Mouse (Mus musculus): ENCODE data around the gene Hoxb7. TPM values are rescaled to one million over a fixed set of nuclear protein-coding genes. Genes with fewer than 3 reads are reported as not detected.

Hoxb7 gene
- polyA plus RNA-seq (2015; fragmentation: Nextera tagmentation; extraction: Ambion mirVana) = 2.0 and 2.2 TPM in 2 replicates

- H3K9ac ChIP-seq = no peak within 1 kb of the TSS
- H3K27me3 ChIP-seq = peaks cover 98% of the 10 kb centered on the region
- no peaks in the 10 kb centered on the region for H3K9me3 ChIP-seq
- H3K4me1 ChIP-seq = peaks cover 19% of the 10 kb centered on the region
- no peak for ATAC-seq (ENCODE audit: low FRiP score, low read depth)
- WGBS = under 1% methylated on average over 43 of the region's 43 CpGs
- no peaks in the 10 kb centered on the region for H3K36me3 ChIP-seq
- peak within 1 kb of the TSS; percentile 36 for H3K4me3 ChIP-seq
- H3K27ac ChIP-seq = no peak within 1 kb of the TSS; the same call in 1 of the 2 replicates
- H3K4me2 ChIP-seq (replicated peaks) = peak within 1 kb of the TSS; percentile 55
Measured at GRCm38 (mm10) chr11:96285771-96286738, at the start of gene Hoxb7. Gene Hoxb7, plus strand, starts transcription at chr11:96286623.

GRCm38 (mm10) chr11:96240211-96240610, 46.2 kb upstream of the Hoxb7 start:
- Histone ChIP-seq H3K9ac (no peak overlapping the region), H3K27ac (no peak overlapping the region), H3K27me3 (peaks cover 42% of the 10 kb centered on the region), H3K4me3 (no peak overlapping the region), H3K9me3 (no peaks in the 10 kb centered on the region), H3K4me2 (replicated peaks) (peak overlapping the region; percentile 32; the same call in 1 of the 2 replicates), H3K36me3 (no peaks in the 10 kb centered on the region), H3K4me1 (no peaks in the 10 kb centered on the region)
- WGBS = 2% methylated on average over 7 of the region's 7 CpGs
- ATAC-seq (ENCODE audit: low FRiP score, low read depth) = no peak

DNA sequence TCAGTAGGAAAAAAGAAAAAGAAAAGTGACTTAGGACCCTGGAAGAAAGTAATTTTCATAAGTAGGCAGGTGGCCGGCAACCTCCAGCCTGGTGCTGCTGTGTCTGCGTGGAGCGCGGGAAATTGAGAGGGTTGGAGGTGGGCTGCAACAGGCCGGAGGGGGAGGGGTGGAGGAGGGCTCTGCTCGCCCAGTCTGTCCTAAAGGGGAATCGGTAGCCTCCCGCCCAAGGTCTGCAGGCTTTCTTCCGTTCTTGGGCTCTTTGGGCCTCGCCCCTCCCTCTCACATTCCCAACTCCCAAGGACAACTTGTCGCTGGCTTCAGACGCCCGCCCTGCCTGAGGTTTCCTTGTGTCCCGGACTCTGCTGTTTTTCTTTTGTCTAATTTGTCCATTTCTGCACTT, 35.5 kb upstream of the Hoxb7 start:
- H3K4me2 ChIP-seq (replicated peaks) = peak overlapping the region; percentile 53
- H3K27ac ChIP-seq = no peak overlapping the region
- WGBS = 1% methylated on average over 14 of the region's 14 CpGs
- no peak overlapping the region; the same call in 1 of the 2 replicates for H3K9ac ChIP-seq
- no peaks in the 10 kb centered on the region for H3K36me3 ChIP-seq
- peak overlapping the region; percentile 42 for H3K4me3 ChIP-seq
- H3K9me3 ChIP-seq = no peaks in the 10 kb centered on the region
- peaks cover 16% of the 10 kb centered on the region; the same call in 1 of the 2 replicates for H3K4me1 ChIP-seq
- no peak for ATAC-seq (ENCODE audit: low FRiP score, low read depth)
- peaks cover 84% of the 10 kb centered on the region for H3K27me3 ChIP-seq

- ATAC-seq (ENCODE audit: low FRiP score, low read depth) = no peak
- H3K4me2 ChIP-seq (replicated peaks) = peak overlapping the region; percentile 53
- WGBS = under 1% methylated on average over 42 of the region's 46 CpGs
Measured at GRCm38 (mm10) chr11:96251480-96252031, 34.9 kb upstream of the Hoxb7 start.

DNA sequence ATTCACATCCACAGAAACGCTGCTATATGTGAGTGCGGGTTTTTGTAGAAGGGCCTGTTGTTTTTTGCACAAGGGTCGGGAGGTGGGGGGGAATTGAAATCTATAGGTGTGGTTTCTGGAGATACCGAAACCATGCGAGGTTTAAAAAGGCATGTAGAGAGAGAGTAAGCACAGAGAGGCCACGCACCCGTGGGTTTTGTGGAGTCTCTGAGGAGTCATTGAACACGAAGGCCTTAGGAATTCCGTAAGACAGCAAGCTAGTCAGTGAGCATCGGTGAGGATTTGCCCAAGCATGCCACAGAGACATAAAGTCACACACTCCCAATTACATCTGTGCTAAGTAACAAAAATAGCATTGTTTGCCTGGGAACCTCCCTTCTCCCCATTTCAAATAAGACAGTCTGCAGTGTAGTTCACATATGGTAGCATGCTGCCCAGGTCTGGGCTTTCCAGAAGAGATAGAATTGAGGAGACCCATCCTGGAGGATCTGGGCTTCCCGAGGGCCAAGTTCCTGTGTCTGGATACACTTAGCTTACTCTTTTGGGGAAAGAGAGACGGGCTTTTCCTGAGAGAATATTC, 33.8 kb upstream of the Hoxb7 start:
- Histone ChIP-seq H3K4me1 (peaks cover 16% of the 10 kb centered on the region; the same call in 1 of the 2 replicates), H3K27me3 (peaks cover 93% of the 10 kb centered on the region), H3K9me3 (no peaks in the 10 kb centered on the region), H3K27ac (no peak overlapping the region), H3K4me3 (peak overlapping the region; percentile 42), H3K36me3 (no peaks in the 10 kb centered on the region), H3K4me2 (replicated peaks) (peak overlapping the region; percentile 53), H3K9ac (no peak overlapping the region)
- 4% methylated on average over 12 of the region's 12 CpGs for WGBS
- ATAC-seq (ENCODE audit: low FRiP score, low read depth) = no peak

More at GRCm38 (mm10) chr11:96251480-96252031, 34.9 kb upstream of the Hoxb7 start:
- Histone ChIP-seq H3K9ac (peak overlapping the region; percentile 55), H3K27ac (no peak overlapping the region), H3K4me1 (peaks cover 16% of the 10 kb centered on the region; the same call in 1 of the 2 replicates), H3K4me3 (peak overlapping the region; percentile 42), H3K9me3 (no peaks in the 10 kb centered on the region), H3K36me3 (no peaks in the 10 kb centered on the region), H3K27me3 (peaks cover 87% of the 10 kb centered on the region)

- Histone ChIP-seq H3K4me3 (peak overlapping the region; percentile 7; the same call in 1 of the 2 replicates), H3K27ac (no peak overlapping the region), H3K9me3 (no peaks in the 10 kb centered on the region), H3K4me1 (peaks cover 16% of the 10 kb centered on the region; the same call in 1 of the 2 replicates), H3K9ac (no peak overlapping the region), H3K4me2 (replicated peaks) (peak overlapping the region; percentile 30), H3K27me3 (peaks cover 99% of the 10 kb centered on the region), H3K36me3 (no peaks in the 10 kb centered on the region)
- ATAC-seq (ENCODE audit: low FRiP score, low read depth) = no peak
- 2% methylated on average over 11 of the region's 11 CpGs for WGBS
Measured at GRCm38 (mm10) chr11:96254221-96254620, 32.2 kb upstream of the Hoxb7 start.

- Histone ChIP-seq H3K27me3 (peaks cover 99% of the 10 kb centered on the region), H3K27ac (no peak overlapping the region), H3K9me3 (no peaks in the 10 kb centered on the region), H3K4me1 (peaks cover 22% of the 10 kb centered on the region; the same call in 1 of the 2 replicates), H3K9ac (no peak overlapping the region), H3K36me3 (no peaks in the 10 kb centered on the region), H3K4me3 (peak overlapping the region; percentile 14; the same call in 1 of the 2 replicates), H3K4me2 (replicated peaks) (peak overlapping the region; percentile 43)
- 4% methylated on average over 39 of the region's 39 CpGs for WGBS
- no peak for ATAC-seq (ENCODE audit: low FRiP score, low read depth)
Measured at GRCm38 (mm10) chr11:96255111-96255995, 31.1 kb upstream of the Hoxb7 start.

DNA sequence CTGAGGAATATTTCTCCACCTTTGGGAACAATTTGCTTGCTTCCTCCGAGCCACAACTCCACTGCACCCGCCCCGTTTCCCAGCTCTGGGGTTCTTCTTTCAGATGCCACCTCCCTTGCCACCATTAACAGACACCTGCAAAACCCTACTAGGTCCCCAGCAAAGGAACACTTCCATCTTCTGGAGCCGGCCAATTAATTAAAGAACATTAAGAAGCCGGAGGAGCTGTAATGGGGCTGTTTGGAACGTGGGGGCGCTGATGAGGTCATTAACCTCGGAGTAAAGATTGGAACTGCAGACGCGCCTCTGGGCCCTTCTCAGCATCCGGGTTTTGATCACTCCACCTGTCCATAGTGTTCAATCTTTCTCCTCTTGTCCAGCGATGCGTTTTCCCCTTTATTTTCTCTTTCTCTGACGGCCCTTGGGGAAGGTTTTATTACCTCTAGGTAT, 30.4 kb upstream of the Hoxb7 start:
- no peak for ATAC-seq (ENCODE audit: low FRiP score, low read depth)
- Histone ChIP-seq H3K4me1 (peaks cover 23% of the 10 kb centered on the region; the same call in 1 of the 2 replicates), H3K4me2 (replicated peaks) (no peak overlapping the region)

GRCm38 (mm10) chr11:96257141-96257540, 29.3 kb upstream of the Hoxb7 start:
- no peaks in the 10 kb centered on the region for H3K36me3 ChIP-seq
- peaks cover 21% of the 10 kb centered on the region for H3K4me1 ChIP-seq
- H3K4me3 ChIP-seq = no peak overlapping the region
- no peak overlapping the region for H3K27ac ChIP-seq
- H3K9me3 ChIP-seq = no peaks in the 10 kb centered on the region
- 26% methylated on average over 2 of the region's 2 CpGs for WGBS
- H3K4me2 ChIP-seq (replicated peaks) = no peak overlapping the region
- H3K9ac ChIP-seq = no peak overlapping the region
- ATAC-seq (ENCODE audit: low FRiP score, low read depth) = no peak
- H3K27me3 ChIP-seq = peaks cover 100% of the 10 kb centered on the region

More for the DNA sequence above, 30.4 kb upstream of the Hoxb7 start:
- Histone ChIP-seq H3K9me3 (no peaks in the 10 kb centered on the region), H3K4me3 (no peak overlapping the region), H3K27me3 (peaks cover 99% of the 10 kb centered on the region), H3K27ac (no peak overlapping the region), H3K9ac (no peak overlapping the region), H3K36me3 (no peaks in the 10 kb centered on the region)
- 5% methylated on average over 14 of the region's 14 CpGs for WGBS

DNA sequence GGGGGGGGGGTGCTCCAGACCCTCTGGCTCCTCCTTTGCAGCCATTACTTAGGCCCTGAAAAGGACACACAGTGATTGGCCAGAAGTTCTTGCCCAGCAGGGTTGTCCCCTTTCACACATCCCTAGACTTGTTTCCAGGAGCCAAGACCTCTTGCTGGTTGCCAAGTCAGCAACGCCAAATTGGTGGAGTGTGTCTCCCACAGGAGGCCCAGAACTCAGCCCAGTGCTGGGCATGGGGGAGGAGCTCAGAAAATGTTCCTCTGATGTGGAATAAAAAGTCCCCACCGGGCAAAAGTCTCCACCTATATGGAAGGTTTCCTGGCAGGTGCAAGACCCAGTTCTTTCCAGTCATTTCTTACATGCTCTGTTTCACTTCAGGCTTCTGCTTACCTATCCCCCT, 27.4 kb upstream of the Hoxb7 start:
- Histone ChIP-seq H3K4me1 (peaks cover 21% of the 10 kb centered on the region), H3K9ac (no peak overlapping the region), H3K27me3 (peaks cover 100% of the 10 kb centered on the region), H3K4me3 (no peak overlapping the region), H3K9me3 (no peaks in the 10 kb centered on the region), H3K27ac (no peak overlapping the region), H3K4me2 (replicated peaks) (no peak overlapping the region), H3K36me3 (no peaks in the 10 kb centered on the region)
- WGBS = 13% methylated on average over 2 of the region's 2 CpGs
- ATAC-seq (ENCODE audit: low FRiP score, low read depth) = no peak

DNA sequence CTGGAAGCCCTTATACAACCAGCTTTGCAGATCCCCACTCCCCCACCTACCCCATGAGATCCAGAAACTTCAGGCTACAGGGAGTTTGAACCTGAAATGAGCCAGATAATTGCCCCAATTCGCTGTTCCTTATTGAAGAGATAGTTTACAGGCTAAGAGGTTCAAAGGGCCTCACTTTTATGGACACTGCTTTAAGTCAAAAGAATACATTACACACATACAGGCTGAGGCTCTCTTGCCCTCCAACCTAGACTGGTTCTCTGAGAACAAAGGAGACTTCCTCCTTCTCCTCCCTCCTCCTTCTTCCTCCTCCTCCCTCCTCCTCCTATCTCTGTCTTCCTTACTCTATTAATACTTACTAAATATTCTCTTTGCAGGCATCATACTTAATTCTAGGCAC, 26.9 kb upstream of the Hoxb7 start:
- 4% methylated on average over 1 of the region's 1 CpGs for WGBS
- H3K4me3 ChIP-seq = no peak overlapping the region
- H3K4me2 ChIP-seq (replicated peaks) = no peak overlapping the region
- H3K4me1 ChIP-seq = peaks cover 21% of the 10 kb centered on the region
- no peaks in the 10 kb centered on the region for H3K36me3 ChIP-seq
- H3K9me3 ChIP-seq = no peaks in the 10 kb centered on the region
- ATAC-seq (ENCODE audit: low FRiP score, low read depth) = no peak
- H3K27me3 ChIP-seq = peaks cover 100% of the 10 kb centered on the region
- no peak overlapping the region for H3K9ac ChIP-seq
- H3K27ac ChIP-seq = no peak overlapping the region
